Mouse (Mus musculus): ENCODE measurements around the gene Ehf.

- no peak for TF ChIP-seq CTCF (IDR thresholded peaks at IDR 0.05; ENCODE audit: insufficient read depth, low read length)
- TF ChIP-seq POLR2A (IDR thresholded peaks at IDR 0.05; ENCODE audit: borderline replicate concordance, extremely low read depth, low read depth, low read length), result no peak
Measured at GRCm38 (mm10) chr2:103277794-103278193, 25.3 kb downstream of the Ehf start.

Measured in lung, adult 2 months (tissue).